Mouse (Mus musculus): ENCODE measurements around the gene Fhl1. TPM values are rescaled to one million over a fixed set of nuclear protein-coding genes. Genes with fewer than 3 reads are reported as not detected.

Gene Fhl1
- polyA plus RNA-seq, 1 experiment from 2014 or later = 42.7 TPM

GRCm38 (mm10) chrX:56722559-56722958 is 9.0 kb upstream of the Fhl1 start:
- no peaks in the 10 kb centered on the region for H3K27me3 ChIP-seq (replicated peaks; ENCODE audit: low read depth, poor library complexity, severe bottlenecking)
- 85% methylated on average over 8 of the region's 8 CpGs for WGBS
- no peak overlapping the region for H3K4me3 ChIP-seq

GRCm38 (mm10) chrX:56728507-56728906 is 3.1 kb upstream of the Fhl1 start:
- no peaks in the 10 kb centered on the region for H3K27me3 ChIP-seq (replicated peaks; ENCODE audit: low read depth, poor library complexity, severe bottlenecking)
- no peak overlapping the region for H3K27ac ChIP-seq (replicated peaks)
- no peak for DNase-seq (ENCODE audit: low spot score)
- H3K36me3 ChIP-seq (replicated peaks) = no peaks in the 10 kb centered on the region
- no peaks in the 10 kb centered on the region for H3K9me3 ChIP-seq
- H3K4me1 ChIP-seq = peaks cover 7% of the 10 kb centered on the region; the same call in 1 of the 2 replicates
- 79% methylated on average over 3 of the region's 3 CpGs for WGBS
- H3K4me3 ChIP-seq = no peak overlapping the region

More at GRCm38 (mm10) chrX:56722559-56722958, 9.0 kb upstream of the Fhl1 start:
- no peak for DNase-seq (ENCODE audit: low spot score)
- Histone ChIP-seq H3K36me3 (replicated peaks) (no peaks in the 10 kb centered on the region), H3K4me1 (no peaks in the 10 kb centered on the region), H3K9me3 (no peaks in the 10 kb centered on the region), H3K27ac (replicated peaks) (no peak overlapping the region)

- no peaks in the 10 kb centered on the region for H3K27me3 ChIP-seq (replicated peaks; ENCODE audit: low read depth, poor library complexity, severe bottlenecking)
- H3K27ac ChIP-seq (replicated peaks) = peak overlapping the region; percentile 90
- WGBS = 24% methylated on average over 10 of the region's 10 CpGs
- DNase-seq (ENCODE audit: low spot score) = no peak
- peaks cover 7% of the 10 kb centered on the region; the same call in 1 of the 2 replicates for H3K4me1 ChIP-seq
- no peaks in the 10 kb centered on the region for H3K9me3 ChIP-seq
- peak overlapping the region; percentile 65 for H3K4me3 ChIP-seq
- no peaks in the 10 kb centered on the region for H3K36me3 ChIP-seq (replicated peaks)
These were observed 720 bp upstream of the Fhl1 start for GRCm38 (mm10) chrX:56730828-56731305.

GRCm38 (mm10) chrX:56732401-56732800 is 814 bp downstream of the Fhl1 start:
- Histone ChIP-seq H3K9me3 (no peaks in the 10 kb centered on the region), H3K36me3 (replicated peaks) (no peaks in the 10 kb centered on the region), H3K4me1 (peaks cover 11% of the 10 kb centered on the region; the same call in 1 of the 2 replicates), H3K4me3 (peak overlapping the region; percentile 65), H3K27ac (replicated peaks) (no peak overlapping the region), H3K27me3 (replicated peaks; ENCODE audit: low read depth, poor library complexity, severe bottlenecking) (no peaks in the 10 kb centered on the region)
- WGBS = 23% methylated on average over 3 of the region's 3 CpGs
- peak; percentile 14 for DNase-seq (ENCODE audit: low spot score)

GRCm38 (mm10) chrX:56734436-56734835 is 2.8 kb downstream of the Fhl1 start:
- H3K4me1 ChIP-seq = peaks cover 11% of the 10 kb centered on the region; the same call in 1 of the 2 replicates
- H3K4me3 ChIP-seq = no peak overlapping the region
- no peaks in the 10 kb centered on the region for H3K9me3 ChIP-seq
- no peaks in the 10 kb centered on the region for H3K27me3 ChIP-seq (replicated peaks; ENCODE audit: low read depth, poor library complexity, severe bottlenecking)
- no peaks in the 10 kb centered on the region for H3K36me3 ChIP-seq (replicated peaks)
- no peak overlapping the region for H3K27ac ChIP-seq (replicated peaks)
- 23% methylated on average over 5 of the region's 5 CpGs for WGBS
- no peak for DNase-seq (ENCODE audit: low spot score)

GRCm38 (mm10) chrX:56736226-56736625 is 4.6 kb downstream of the Fhl1 start:
- peaks cover 4% of the 10 kb centered on the region; the same call in 1 of the 2 replicates for H3K4me1 ChIP-seq
- DNase-seq (ENCODE audit: low spot score) = no peak
- no peaks in the 10 kb centered on the region for H3K9me3 ChIP-seq
- H3K27ac ChIP-seq (replicated peaks) = no peak overlapping the region
- H3K36me3 ChIP-seq (replicated peaks) = no peaks in the 10 kb centered on the region
- no peak overlapping the region for H3K4me3 ChIP-seq
- WGBS = 70% methylated on average over 1 of the region's 1 CpGs
- no peaks in the 10 kb centered on the region for H3K27me3 ChIP-seq (replicated peaks; ENCODE audit: low read depth, poor library complexity, severe bottlenecking)

- no peaks in the 10 kb centered on the region for H3K27me3 ChIP-seq (replicated peaks; ENCODE audit: low read depth, poor library complexity, severe bottlenecking)
- H3K9me3 ChIP-seq = no peaks in the 10 kb centered on the region
- H3K4me1 ChIP-seq = peaks cover 4% of the 10 kb centered on the region; the same call in 1 of the 2 replicates
- H3K4me3 ChIP-seq = no peak overlapping the region
- WGBS = 65% methylated on average over 5 of the region's 5 CpGs
- no peak overlapping the region for H3K27ac ChIP-seq (replicated peaks)
- no peaks in the 10 kb centered on the region for H3K36me3 ChIP-seq (replicated peaks)
- DNase-seq (ENCODE audit: low spot score) = no peak
These were observed 6.4 kb downstream of the Fhl1 start for GRCm38 (mm10) chrX:56737848-56738554.

GRCm38 (mm10) chrX:56741428-56741827 is 9.8 kb downstream of the Fhl1 start:
- H3K36me3 ChIP-seq (replicated peaks) = no peaks in the 10 kb centered on the region
- no peaks in the 10 kb centered on the region for H3K27me3 ChIP-seq (replicated peaks; ENCODE audit: low read depth, poor library complexity, severe bottlenecking)
- H3K4me1 ChIP-seq = peaks cover 4% of the 10 kb centered on the region; the same call in 1 of the 2 replicates
- H3K9me3 ChIP-seq = no peaks in the 10 kb centered on the region
- no peak for DNase-seq (ENCODE audit: low spot score)
- 67% methylated on average over 3 of the region's 3 CpGs for WGBS
- H3K4me3 ChIP-seq = no peak overlapping the region
- no peak overlapping the region for H3K27ac ChIP-seq (replicated peaks)

GRCm38 (mm10) chrX:56751536-56751935 is 19.9 kb downstream of the Fhl1 start:
- 60% methylated on average over 4 of the region's 4 CpGs for WGBS
- DNase-seq (ENCODE audit: low spot score) = no peak
- H3K36me3 ChIP-seq (replicated peaks) = no peaks in the 10 kb centered on the region
- H3K4me3 ChIP-seq = no peak overlapping the region
- no peak overlapping the region for H3K27ac ChIP-seq (replicated peaks)
- no peaks in the 10 kb centered on the region for H3K9me3 ChIP-seq
- no peaks in the 10 kb centered on the region for H3K27me3 ChIP-seq (replicated peaks; ENCODE audit: low read depth, poor library complexity, severe bottlenecking)
- H3K4me1 ChIP-seq = no peaks in the 10 kb centered on the region

GRCm38 (mm10) chrX:56752144-56752543 is 20.6 kb downstream of the Fhl1 start:
- Histone ChIP-seq H3K27ac (replicated peaks) (no peak overlapping the region), H3K27me3 (replicated peaks; ENCODE audit: low read depth, poor library complexity, severe bottlenecking) (no peaks in the 10 kb centered on the region), H3K4me1 (no peaks in the 10 kb centered on the region), H3K9me3 (no peaks in the 10 kb centered on the region), H3K36me3 (replicated peaks) (no peaks in the 10 kb centered on the region), H3K4me3 (no peak overlapping the region)
- WGBS = 80% methylated on average over 6 of the region's 6 CpGs
- no peak for DNase-seq (ENCODE audit: low spot score)

GRCm38 (mm10) chrX:56753317-56754289 is 22.0 kb downstream of the Fhl1 start:
- DNase-seq (ENCODE audit: low spot score) = no peak
- no peak overlapping the region for H3K4me3 ChIP-seq
- no peak overlapping the region for H3K27ac ChIP-seq (replicated peaks)
- no peaks in the 10 kb centered on the region for H3K4me1 ChIP-seq
- H3K9me3 ChIP-seq = no peaks in the 10 kb centered on the region
- no peaks in the 10 kb centered on the region for H3K27me3 ChIP-seq (replicated peaks; ENCODE audit: low read depth, poor library complexity, severe bottlenecking)
- no peaks in the 10 kb centered on the region for H3K36me3 ChIP-seq (replicated peaks)
- 86% methylated on average over 8 of the region's 8 CpGs for WGBS

GRCm38 (mm10) chrX:56755646-56756045 is 24.1 kb downstream of the Fhl1 start:
- no peaks in the 10 kb centered on the region for H3K4me1 ChIP-seq
- DNase-seq (ENCODE audit: low spot score) = peak; percentile 14
- WGBS = 50% methylated on average over 2 of the region's 2 CpGs

More at GRCm38 (mm10) chrX:56755646-56756045, 24.1 kb downstream of the Fhl1 start:
- no peak overlapping the region for H3K4me3 ChIP-seq
- no peaks in the 10 kb centered on the region for H3K9me3 ChIP-seq
- no peaks in the 10 kb centered on the region for H3K27me3 ChIP-seq (replicated peaks; ENCODE audit: low read depth, poor library complexity, severe bottlenecking)
- no peaks in the 10 kb centered on the region for H3K36me3 ChIP-seq (replicated peaks)
- H3K27ac ChIP-seq (replicated peaks) = no peak overlapping the region

Data from embryonic facial prominence, embryonic 10.5 days (tissue).